Mouse (Mus musculus) cerebral cortex, adult 2 months (tissue): Measurements from ENCODE around the gene Abhd4.

Experiments
- WGBS: fragments of 180-500 bp; shearing (Covaris S2); methylation state at CpG from one replicate; pipeline ENCODE4 v1.1.7; 2018; 5-methylcytosine and 5-hydroxymethylcytosine counted together

Gene Abhd4

GRCm38 (mm10) chr14:54222289-54222727 lies 31.7 kb upstream of the Abhd4 start:
- WGBS, result 85% methylated on average over 8 of the region's 8 CpGs

DNA sequence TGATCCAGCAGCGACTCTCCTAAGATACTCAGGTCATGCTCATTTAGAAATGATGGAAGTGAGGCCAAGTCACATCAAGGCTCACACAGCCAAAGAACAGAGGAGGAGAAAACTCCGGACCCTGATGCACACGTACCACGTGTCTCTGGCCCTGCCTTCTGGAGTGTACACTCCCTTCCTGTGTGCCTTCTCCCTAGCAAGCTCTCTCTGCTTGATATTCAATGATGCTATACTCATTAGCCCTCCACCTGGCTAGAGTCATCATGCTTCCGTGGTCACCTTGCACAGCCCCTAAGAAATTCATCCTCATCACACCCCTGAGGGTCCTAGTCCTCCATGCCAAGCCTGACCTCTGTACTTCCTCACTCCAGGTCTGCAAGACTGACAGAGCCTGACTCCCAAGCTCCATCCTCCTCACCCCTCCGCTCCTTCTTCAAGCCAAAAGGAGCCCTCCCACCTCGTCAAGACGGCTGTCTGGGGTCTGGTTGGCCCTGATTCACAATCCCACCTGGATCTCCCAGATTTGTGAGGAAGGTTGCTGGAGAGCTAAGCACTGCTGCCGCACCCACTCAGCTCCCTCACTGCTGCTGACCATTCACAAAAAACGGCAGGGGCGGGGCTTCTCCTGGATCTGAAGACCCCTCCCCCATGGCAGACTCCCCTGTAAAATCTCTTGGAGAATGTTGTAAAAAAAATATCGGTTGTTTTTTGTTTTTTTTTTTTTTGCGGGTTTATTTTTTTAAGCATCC lies 30.5 kb upstream of the Abhd4 start:
- WGBS, result 68% methylated on average over 13 of the region's 13 CpGs

DNA sequence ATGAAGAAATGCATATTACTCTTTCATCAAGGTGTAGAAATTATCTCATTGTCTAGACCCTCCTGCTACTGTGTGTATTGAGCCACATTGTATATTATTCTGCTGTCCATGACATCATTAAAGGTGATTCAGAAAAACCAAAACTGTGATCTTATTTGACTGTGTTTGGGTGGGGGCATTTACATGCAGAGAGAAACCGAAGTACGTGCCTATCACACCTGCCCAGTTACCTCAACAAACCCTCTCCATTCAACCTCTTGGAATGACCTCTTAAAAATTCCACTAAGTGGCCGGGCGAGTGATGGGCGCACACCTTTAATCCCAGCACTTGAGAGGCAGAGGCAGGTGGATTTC lies 29.9 kb upstream of the Abhd4 start:
- 97% methylated on average over 5 of the region's 5 CpGs for WGBS

DNA sequence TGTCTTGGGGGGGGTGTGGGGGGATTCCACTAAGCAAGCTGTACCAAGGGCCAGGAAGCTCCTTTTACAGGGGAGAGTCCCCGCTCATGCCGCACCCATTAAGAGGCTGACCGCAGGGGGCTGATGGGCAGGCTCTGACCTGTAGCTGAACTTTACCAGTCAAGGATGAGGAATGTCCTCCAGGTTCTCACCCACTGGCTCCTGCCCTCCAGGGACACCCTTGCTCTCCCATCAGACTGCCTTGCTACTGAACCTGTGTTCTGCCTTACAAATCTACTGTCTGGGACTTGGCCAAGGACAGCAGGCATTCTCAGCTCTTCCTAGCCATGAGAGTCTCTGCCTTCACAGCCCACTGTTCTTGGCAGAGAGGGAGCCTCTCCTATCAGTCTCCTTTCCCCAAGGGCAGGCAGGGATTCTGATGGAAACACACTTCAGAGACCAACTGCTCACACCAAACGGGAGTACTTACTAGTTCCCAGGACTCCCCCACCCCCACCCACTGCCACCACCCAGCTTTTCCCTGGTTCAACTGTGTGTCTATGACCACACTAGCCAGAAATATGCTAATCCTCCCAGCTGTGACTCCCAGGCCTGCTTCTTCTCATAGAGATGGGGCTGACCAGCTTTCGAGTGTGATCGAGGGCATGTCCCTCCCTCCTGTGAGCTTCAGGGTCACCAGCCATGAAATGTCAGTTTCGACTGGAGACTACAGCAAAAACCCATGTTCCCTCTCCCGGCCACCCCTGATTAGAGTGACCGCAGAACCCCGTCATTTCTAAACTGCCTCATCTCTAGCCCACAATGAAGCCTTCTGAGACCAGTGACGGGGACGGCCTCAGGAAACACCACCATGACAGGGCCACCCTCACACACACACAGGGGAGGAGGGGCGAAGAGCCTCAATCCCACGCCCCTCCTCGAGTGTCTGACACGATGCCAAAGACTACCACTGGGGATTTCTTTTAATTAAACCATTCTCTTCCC lies 29.2 kb upstream of the Abhd4 start:
- WGBS, result 65% methylated on average over 16 of the region's 16 CpGs

DNA sequence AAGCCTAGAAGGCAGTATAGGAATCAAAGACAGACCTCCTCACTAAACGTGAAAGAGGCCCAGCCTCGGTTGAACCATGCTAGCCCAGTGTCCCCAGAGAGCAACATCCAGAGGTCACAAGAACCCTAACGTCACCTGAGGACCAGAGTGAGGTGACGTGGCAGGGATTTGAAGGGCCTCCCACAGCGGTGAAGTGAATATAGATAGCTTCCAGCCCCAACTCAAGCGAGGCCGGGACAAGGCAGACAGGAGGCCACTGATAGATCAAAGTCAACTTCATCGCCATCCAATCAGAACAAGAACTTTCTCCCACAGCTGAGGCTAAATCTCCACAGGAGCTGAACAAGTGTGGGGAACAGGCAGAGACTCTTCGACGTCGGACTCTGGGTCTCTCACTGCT lies 28.3 kb upstream of the Abhd4 start:
- WGBS, result 91% methylated on average over 11 of the region's 11 CpGs

- 39% methylated on average over 16 of the region's 16 CpGs for WGBS
These were observed 26.8 kb upstream of the Abhd4 start for GRCm38 (mm10) chr14:54226911-54227811.

DNA sequence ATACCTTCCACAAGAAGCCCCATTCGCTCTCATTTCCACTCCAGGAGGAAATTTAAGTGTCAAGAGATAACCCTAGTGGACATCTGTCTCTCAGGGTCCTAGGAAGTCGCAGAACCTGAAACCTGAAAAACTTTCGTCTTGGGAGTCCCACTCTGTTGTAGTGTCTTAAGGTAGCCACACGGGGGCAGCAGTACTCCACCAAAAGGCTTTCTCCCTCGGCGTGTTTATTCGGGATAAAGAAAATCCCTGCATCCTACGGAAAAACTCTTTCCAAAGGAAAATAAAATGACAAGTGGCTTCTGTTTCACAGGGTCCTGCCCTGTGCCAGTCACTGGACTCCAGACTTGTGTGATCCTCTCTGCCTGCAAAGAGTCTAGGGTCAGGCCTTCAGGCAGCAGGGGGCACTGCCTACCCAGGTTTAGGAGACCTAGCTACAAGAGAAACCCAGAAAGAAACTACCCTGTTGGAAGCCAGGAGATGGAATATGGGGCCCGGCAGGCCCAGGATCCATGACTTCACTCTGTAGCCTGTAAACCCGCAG lies 26.0 kb upstream of the Abhd4 start:
- WGBS, result under 1% methylated on average over 10 of the region's 10 CpGs

GRCm38 (mm10) chr14:54228501-54228900 lies 25.5 kb upstream of the Abhd4 start:
- WGBS, result 35% methylated on average over 7 of the region's 7 CpGs

- 30% methylated on average over 25 of the region's 25 CpGs for WGBS
These were observed 24.9 kb upstream of the Abhd4 start for GRCm38 (mm10) chr14:54228933-54229713.

- WGBS, result 78% methylated on average over 4 of the region's 4 CpGs
These were observed 24.1 kb upstream of the Abhd4 start for GRCm38 (mm10) chr14:54229849-54230248.

- 86% methylated on average over 14 of the region's 14 CpGs for WGBS
These were observed 23.3 kb upstream of the Abhd4 start for GRCm38 (mm10) chr14:54230638-54231150.

DNA sequence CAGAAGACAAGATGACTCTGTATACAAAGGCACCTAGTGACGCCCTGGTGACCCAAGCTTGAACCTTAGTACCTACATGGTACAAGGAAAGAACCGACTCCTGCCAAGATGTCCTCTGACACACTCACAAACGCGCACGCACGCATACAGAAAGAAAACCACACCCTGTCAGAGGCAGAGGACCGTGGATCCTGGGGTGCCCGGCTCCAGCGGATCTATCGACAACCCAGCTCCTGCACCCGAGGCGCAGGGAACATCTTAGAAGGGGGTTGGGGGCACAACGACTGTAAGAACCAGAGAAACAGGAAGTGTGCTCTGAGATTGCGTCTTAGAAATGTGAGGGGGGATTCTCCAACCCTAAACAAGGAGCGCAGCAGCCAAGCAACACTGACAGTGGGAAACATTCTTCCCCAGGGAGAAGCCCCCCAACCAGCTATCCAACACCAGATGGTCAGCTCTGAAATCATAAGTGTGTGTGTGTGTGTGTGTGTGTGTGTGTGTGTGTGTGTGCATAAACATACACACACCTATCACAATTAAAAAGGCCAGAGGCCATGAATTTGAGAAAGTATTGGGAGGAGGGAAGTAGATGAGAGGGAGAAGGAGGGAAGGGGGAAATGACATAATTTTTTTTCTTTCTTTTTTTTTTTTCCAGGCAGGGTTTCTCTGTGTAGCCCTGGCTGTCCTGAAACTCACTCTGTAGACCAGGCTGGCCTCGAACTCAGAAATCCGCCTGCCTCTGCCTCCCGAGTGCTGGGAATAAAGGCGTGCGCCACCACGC lies 22.6 kb upstream of the Abhd4 start:
- WGBS, result 86% methylated on average over 21 of the region's 21 CpGs

DNA sequence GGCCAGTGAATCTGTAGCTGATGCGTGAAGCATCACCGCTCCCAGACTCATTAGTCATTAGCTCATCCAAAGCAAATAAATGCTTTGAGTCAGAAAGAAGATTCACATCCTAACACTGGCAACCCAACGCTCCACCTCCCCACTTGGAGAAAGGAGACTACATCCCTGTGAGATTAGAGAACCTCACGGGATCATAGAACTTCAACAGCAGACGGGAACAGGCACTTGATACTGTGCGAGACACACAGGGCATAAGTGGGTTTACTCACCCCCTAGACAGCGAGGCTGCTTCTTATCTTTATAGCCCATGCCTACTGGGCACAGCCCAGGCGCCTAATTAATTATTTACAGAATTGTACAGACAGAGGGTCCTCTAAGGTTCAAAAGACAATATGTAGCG lies 21.8 kb upstream of the Abhd4 start:
- whole genome bisulfite sequencing, result 77% methylated on average over 9 of the region's 9 CpGs

- 28% methylated on average over 9 of the region's 9 CpGs for WGBS
These were observed 21.0 kb upstream of the Abhd4 start for GRCm38 (mm10) chr14:54232811-54233558.

- WGBS, result 64% methylated on average over 16 of the region's 16 CpGs
These were observed 20.3 kb upstream of the Abhd4 start for GRCm38 (mm10) chr14:54233559-54234143.

DNA sequence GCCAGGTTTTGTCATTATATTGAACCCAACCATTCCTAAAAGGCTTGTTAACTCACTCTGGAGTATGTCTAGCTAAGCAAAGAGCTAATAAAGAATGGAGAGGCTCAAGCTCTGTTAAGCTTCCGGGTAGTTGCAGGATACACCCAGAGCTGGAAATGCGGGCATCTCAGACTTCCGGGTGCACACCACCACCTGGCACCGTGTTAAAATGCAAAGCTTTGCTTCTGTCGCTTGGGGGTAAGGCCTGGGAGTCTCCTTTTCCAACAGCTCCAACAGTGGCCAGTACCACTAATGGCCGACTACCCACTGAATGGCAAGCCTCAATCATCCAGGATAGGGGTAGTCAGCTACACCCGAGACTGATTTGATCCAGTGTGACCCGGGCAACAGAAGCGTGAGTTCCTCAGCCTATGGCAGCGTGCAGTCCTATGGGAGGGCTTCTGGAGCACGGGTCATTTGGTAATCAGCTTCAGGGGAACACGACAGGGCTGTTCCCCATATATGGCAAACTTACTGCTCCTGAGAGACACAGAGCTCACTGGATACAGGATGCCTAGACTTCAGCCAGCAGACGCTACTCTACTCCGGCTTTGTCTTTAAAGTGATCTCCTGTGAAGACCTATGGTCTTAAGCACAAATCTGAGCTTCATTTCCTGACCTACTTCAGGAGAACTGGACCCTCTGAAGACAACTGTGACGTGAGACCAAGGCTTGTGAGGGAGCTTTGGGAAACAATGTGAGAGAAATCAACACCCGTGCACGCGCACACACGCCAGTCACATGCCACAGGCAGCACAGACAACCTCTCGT lies 19.6 kb upstream of the Abhd4 start:
- 87% methylated on average over 20 of the region's 20 CpGs for WGBS

DNA sequence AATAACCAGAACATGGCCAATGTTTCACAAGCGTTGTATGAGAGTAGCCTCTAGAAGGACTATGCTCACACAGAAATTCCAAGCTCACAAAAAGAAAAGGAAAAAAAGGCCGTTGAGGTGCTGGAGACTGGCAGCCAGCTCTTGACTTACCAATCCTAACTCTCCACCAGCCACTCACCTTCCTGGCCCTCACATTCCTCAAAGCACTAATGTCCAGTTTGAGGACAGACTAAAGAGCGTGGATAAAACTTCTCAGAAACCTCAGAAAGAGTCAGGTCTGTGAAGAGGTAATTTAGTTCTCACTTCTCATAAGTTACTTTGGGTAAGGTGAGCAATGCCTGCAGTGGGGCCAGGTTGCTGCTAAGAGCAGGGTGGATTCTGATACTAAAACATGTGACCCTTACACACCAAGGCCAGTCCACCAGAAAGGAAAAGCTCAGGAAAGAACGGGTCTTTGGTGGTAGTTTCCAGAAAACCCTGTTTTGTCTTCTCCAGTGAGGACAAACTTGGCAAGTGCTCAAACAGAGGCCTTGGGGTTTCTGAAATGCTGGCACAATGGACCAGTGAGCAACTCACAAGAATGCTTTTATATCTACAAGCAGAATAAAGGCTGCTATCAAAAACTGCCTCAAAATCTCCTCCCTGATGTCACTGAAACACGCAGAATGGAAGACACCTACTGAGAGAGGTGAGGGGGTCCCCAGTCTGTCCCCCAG lies 18.0 kb upstream of the Abhd4 start:
- WGBS, result 74% methylated on average over 5 of the region's 5 CpGs
